Mouse (Mus musculus) v-Abl transformed pro-B cells (cell line): ENCODE data around the gene S100a3.

Experiments
- in situ Hi-C, 2 experiments: fragments of 400-800 bp; cut with MboI; formaldehyde crosslinking; loops; one replicate each; pipeline ENCODE4 v1.15.1; 2025; ENCODE audit not compliant: unreplicated experiment in 2 of 2

The S100a3 gene

GRCm38 (mm10) chr3:90560008-90560628, at the start of gene S100a3:
Gene S100a3 (plus strand): TSS chr3:90560578.
- in situ Hi-C loops: no loop called here

DNA sequence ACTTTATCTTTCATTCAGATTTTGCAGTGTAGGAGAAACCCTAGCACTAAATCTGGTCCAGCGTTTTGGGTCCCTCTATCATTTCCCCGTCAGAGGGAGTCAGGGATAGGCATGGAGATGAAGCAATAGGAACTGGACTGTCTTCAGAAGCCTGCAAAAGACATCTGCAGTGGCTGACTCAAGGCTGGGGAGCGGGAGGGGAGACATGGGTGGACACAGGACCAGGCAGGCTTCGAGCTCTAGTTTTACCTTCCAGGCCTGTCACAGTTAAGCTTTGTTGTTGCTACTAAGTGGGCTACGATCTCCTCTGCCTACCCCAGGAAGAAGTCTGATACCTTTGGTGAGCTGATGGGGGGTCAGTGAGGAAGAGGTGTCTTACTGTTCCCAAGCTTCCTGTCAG, 48.1 kb upstream of the S100a3 start:
- in situ Hi-C loops: no loop called here

DNA sequence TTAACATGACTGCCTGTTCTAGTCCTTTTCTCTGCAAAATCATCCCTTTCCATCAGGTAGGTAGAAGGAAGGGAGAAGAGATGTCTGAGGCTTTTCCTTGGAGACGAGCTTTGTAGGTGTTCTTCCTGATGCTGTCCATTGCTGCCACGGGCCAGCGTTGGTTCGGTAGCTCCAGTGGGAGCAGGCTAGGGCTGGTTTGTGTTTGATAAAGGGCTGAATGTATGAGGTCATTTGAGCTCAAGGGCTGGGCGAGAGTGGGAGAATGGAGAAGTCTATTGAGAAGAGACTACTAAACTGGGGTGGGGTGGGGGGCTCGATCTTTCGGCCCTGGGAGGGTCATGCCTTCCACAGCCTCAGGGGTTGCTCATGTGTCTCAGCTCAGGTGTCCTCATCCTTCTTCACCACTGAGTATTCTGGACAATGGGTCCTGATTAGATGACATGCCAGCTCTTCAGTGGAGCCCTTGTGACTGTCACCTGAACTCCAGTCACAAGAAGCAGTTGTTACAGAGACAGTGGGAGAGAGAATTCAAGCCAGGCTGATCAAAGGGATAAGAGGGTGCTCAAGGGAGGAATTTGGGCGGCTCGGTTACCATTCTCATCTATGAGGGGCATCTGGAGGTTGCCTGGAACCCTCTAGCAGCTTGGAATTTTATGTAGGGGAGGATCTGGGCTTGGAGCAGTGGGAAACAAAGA, 47.3 kb upstream of the S100a3 start:
- in situ Hi-C loops: no loop called here

GRCm38 (mm10) chr3:90513796-90514590, 46.4 kb upstream of the S100a3 start, which contains the start of the genes S100a1 and S100a13:
Gene S100a1 (minus strand): TSS chr3:90514392.
Gene S100a13 (plus strand): TSS chr3:90514435.
- in situ Hi-C loops: no loop called here

DNA sequence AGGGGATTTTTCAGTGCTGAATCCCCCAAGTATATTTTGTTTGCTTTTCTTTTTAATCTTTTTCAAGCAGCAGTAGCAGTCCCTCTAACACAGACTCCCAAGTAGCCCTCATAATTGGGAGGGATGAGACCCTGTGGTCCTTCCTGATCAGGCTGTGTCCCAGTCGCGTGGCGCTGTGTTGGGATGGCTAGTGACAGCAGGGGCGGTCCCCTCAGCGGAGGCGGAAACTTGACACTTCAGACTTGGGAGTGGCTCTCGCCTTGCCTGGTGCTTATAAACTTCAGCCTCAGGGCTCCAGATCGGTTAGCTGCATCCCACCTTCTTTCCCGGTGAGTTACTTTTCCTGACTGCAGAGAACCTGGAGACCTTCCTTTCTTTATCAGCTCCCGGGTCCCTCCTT, 45.7 kb upstream of the S100a3 start:
- in situ Hi-C loops: no loop called here

DNA sequence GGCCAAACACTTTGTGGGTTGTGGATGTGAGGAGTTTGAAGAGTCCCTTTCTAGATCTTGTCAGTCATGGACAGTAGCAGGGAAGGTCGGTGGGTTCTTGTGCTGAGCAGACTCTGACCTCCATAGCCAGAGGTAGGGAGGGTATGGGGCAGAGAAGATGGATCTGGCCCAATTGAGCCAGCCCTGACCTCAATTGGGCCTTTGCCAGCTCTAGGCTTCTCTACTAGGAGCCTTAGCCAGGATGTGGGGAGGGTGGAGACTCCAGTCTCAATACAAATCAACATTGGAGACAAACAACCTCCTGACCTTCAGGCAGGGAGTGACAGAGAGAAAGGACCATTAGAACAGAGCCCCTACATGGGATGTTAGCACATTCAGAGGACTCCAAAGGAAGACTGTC, 45.1 kb upstream of the S100a3 start:
- in situ Hi-C loops: no loop called here

GRCm38 (mm10) chr3:90515789-90516188, 44.6 kb upstream of the S100a3 start:
- in situ Hi-C loops: no loop called here

- in situ Hi-C loops: no loop called here
These were observed 42.7 kb upstream of the S100a3 start for GRCm38 (mm10) chr3:90517711-90518110.

DNA sequence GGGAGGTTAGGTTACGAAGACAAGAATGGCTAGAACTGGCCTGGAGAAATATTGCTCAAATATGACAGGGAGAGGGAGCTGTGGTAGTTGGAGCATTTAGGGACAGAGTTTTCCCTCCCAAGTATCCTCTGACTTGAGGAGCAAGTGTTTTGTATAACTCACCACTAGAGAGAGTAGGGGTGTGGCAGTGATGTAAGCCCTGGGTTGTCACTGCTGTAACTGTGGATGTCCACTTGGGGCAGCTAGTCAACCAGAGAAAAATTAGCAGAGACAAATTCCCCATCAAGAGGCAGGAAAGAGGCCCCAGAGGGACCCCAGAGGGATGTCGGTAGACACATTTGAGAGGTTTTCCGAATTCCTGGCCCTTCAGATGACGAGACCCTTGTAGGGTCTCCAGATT, 35.0 kb upstream of the S100a3 start:
- in situ Hi-C loops: no loop called here

DNA sequence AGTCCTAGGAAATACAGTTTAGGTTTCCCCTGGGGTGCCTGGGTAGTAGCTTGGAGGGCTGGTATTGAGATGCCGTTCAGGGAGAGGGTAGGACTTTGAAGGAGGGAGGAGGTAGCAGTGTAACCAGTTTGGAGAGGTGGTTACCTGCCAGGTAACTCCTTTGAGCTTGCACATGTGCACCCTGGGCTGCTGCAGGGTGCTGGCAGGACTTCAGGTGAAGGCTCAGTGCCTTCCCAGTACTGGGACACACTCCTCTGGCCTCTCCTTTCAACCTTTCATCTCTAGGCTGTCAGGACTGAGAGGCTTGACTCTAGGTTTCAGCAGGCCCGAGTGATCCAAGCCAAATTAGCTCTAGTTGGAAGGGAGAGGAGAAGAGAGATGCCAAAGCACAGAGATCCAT, 34.3 kb upstream of the S100a3 start:
- in situ Hi-C loops: no loop called here

DNA sequence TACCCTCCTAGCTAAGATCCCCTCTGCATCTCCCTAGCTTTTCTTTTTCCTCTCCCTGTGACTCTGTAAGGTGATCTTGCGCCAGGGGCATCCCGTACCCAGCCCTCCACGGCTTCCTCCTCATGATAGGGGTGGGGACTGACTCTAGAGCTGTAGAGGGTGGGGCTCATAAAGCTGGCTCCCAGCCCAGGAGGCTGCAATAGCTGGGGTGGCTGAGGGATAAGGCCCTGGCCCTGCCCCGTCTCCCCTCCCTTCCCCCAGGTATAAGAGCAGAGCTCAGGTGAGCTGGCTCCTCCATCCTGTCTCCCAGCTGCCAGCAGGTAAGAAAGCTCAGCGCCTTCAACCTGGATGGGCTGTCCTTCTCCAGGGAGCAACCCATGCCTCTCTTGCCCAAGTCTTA, 33.8 kb upstream of the S100a3 start, which contains the start of gene S100a14:
TSS of gene S100a14 (plus strand) at position 277 of the 400 bp plus-strand sequence.
- in situ Hi-C loops: no loop called here

GRCm38 (mm10) chr3:90527291-90527873, 33.0 kb upstream of the S100a3 start:
- in situ Hi-C loops: no loop called here

DNA sequence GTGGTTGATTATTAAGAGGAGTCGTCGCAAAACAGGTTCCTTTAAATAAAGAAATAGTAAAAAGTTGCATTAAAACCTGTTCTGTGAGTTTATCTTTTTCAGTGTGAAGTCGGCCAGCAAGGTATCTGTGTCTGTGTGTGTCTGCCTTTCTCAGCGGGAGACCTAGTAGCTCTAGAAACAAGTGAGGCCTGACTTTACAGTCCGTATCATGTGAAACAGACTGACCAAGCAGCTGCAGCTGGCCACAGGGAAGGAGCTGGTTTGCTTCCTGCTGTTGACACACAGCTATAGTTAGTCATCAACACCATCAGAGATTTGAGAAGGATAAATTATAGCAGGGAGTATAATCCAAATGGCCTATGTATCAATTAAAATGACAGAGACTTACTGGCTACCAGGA, 28.7 kb upstream of the S100a3 start:
- in situ Hi-C loops: no loop called here

DNA sequence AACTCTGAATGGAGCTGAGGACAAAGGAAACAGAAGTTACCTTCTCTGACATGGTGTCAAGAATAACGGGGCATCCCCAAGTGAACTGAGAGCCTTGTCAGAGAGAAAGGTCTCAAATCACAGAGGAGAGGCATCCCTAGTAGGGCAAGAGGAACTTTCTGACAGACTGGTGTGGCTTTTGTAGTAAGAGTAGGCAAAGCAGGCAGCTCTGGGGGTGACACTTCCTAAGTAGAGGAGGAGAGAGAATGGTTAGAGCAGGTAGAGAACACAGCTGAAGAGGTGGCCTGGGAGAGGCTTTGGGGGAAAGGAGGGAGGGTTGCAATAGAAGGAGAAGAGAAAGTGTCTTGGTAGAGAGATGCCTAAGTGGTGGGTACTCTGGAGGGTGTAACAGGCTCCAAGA, 24.9 kb upstream of the S100a3 start:
- in situ Hi-C loops: no loop called here

- in situ Hi-C loops: no loop called here
These were observed 23.1 kb upstream of the S100a3 start, which contains the start of gene S100a16 for GRCm38 (mm10) chr3:90537141-90537904. Gene S100a16 (plus strand): TSS chr3:90537254.

- in situ Hi-C loops: no loop called here
These were observed 22.5 kb upstream of the S100a3 start for GRCm38 (mm10) chr3:90537905-90538296.

GRCm38 (mm10) chr3:90540904-90541303, 19.5 kb upstream of the S100a3 start:
- in situ Hi-C loops: no loop called here

- in situ Hi-C loops: no loop called here
These were observed 10.5 kb upstream of the S100a3 start for GRCm38 (mm10) chr3:90549676-90550420.

GRCm38 (mm10) chr3:90550421-90550790, 10.0 kb upstream of the S100a3 start:
- in situ Hi-C loops: no loop called here

GRCm38 (mm10) chr3:90552231-90552630, 8.1 kb upstream of the S100a3 start:
- in situ Hi-C loops: no loop called here
